Mouse (Mus musculus) stomach, embryonic 16.5 days (tissue): ENCODE data around the gene Gm14399. TPM values are rescaled to one million over a fixed set of nuclear protein-coding genes. Genes with fewer than 3 reads are reported as not detected.
"Not testable (repeated sequence)": the region's sequence is repeated elsewhere in the genome, so short reads cannot be mapped to it uniquely, and the experiment has no call there.

Experiments
- ATAC-seq: fragments of 200-750 bp; cut with Nextera tagmentation; 2 replicates; pipeline ENCODE4 v1.8.0; 2017; ENCODE audit warnings: moderate number of reproducible peaks, moderate TSS enrichment; ENCODE audit not compliant: insufficient read depth, low FRiP score
- H3K27ac ChIP-seq: fragments of 300-500 bp; sonication (generic); 2 replicates; pipeline ENCODE4 v1.5.1; 2014; ENCODE audit warnings: low read length
- H3K27me3 ChIP-seq: fragments of 300-500 bp; sonication (generic); 2 replicates; pipeline ENCODE4 v1.6.1; 2014; ENCODE audit warnings: low read length, control low read depth, mixed read lengths; ENCODE audit not compliant: control insufficient read depth, insufficient read depth
- H3K36me3 ChIP-seq: fragments of 300-500 bp; sonication (generic); 2 replicates; pipeline ENCODE4 v1.6.1; 2014; ENCODE audit warnings: low read length; ENCODE audit not compliant: control insufficient read depth, insufficient read depth
- H3K4me1 ChIP-seq: fragments of 300-500 bp; sonication (generic); 2 replicates; pipeline ENCODE4 v1.6.1; 2014; ENCODE audit warnings: low read length, control low read depth, mixed read lengths; ENCODE audit not compliant: control insufficient read depth, insufficient read depth
- H3K4me2 ChIP-seq: fragments of 300-500 bp; sonication (generic); 2 replicates; pipeline ENCODE4 v1.6.1; 2014; ENCODE audit warnings: low read depth, low read length, mixed read lengths
- H3K4me3 ChIP-seq: fragments of 300-500 bp; sonication (generic); replicated peaks from 2 replicates; pipeline ENCODE4 v1.5.1; 2014; ENCODE audit warnings: mild to moderate bottlenecking, low read length
- H3K9ac ChIP-seq: fragments of 300-500 bp; sonication (generic); 2 replicates; pipeline ENCODE4 v1.6.1; 2014; ENCODE audit warnings: low read length
- H3K9me3 ChIP-seq: fragments of 300-500 bp; sonication (generic); replicated peaks from 2 replicates; pipeline ENCODE4 v1.6.1; 2016; ENCODE audit warnings: low read length, control low read depth; ENCODE audit not compliant: control insufficient read depth
- WGBS: fragments of 180-500 bp; shearing (Covaris S2); extraction: QIAGEN DNeasy Blood & Tissue Kit; methylation state at CpG from one replicate; pipeline ENCODE4 v1.1.7; 2014; 5-methylcytosine and 5-hydroxymethylcytosine counted together
- polyA plus RNA-seq: library from polyadenylated mRNA; unstranded; fragments of >200 nt; fragmentation: Nextera tagmentation; extraction: Ambion mirVana; gene quantifications from 2 replicates; pipeline ENCODE4 v1.2.1, GENCODE M21; 2015

Gene Gm14399
- polyA plus RNA-seq, 1 experiment from 2014 or later = 6.2 TPM

DNA sequence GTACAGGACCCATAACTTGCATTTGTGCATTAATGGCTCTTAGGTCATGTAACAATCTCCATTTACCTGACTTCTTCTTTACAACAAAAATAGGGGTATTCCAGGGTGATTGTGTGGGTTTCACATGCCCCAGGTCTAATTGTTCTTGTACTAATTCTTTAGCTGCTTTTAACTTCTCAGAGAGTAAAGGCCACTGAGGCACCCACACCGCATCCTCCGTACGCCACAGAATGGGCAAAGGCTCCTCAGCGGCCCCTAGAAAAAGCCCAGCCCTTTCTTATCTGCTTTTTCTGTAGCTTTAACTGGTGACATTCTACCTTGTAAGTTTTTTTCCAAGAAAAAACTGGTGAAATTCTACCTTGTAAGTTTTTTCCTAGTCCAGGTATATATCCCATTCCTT is 19.6 kb upstream of the Gm14399 start:
- H3K9ac ChIP-seq, H3K4me1 ChIP-seq, H3K27ac ChIP-seq, H3K27me3 ChIP-seq, ATAC-seq, H3K9me3 ChIP-seq, H3K4me2 ChIP-seq, H3K4me3 ChIP-seq, H3K36me3 ChIP-seq: not testable (repeated sequence)
- 93% methylated on average over 4 of the region's 4 CpGs for WGBS

DNA sequence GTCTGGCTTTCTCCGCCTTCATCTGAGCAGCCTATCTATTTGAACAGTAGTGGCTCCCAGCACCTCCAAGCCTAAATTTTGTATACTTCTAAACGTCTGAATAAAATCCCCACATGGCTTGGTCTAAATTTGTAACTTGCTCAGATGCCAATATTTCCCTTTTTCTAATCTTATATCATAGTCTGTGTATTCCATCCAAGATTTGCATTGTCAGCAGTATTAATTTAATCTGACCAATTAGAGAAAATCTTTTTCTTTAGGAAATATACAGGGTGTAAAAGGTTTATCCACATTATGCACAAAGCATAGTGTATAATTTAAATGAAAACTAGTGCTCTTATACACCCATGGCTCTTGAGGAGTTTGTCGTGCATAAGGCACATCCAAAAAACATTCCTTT is 16.8 kb upstream of the Gm14399 start:
- no peaks in the 10 kb centered on the region for H3K9me3 ChIP-seq
- no peak overlapping the region for H3K4me2 ChIP-seq
- H3K4me1 ChIP-seq = no peaks in the 10 kb centered on the region
- WGBS = 84% methylated on average over 3 of the region's 3 CpGs
- H3K27me3 ChIP-seq = no peaks in the 10 kb centered on the region
- no peaks in the 10 kb centered on the region for H3K36me3 ChIP-seq
- H3K4me3 ChIP-seq = no peak overlapping the region
- H3K9ac ChIP-seq = no peak overlapping the region
- no peak for ATAC-seq
- H3K27ac ChIP-seq = no peak overlapping the region

DNA sequence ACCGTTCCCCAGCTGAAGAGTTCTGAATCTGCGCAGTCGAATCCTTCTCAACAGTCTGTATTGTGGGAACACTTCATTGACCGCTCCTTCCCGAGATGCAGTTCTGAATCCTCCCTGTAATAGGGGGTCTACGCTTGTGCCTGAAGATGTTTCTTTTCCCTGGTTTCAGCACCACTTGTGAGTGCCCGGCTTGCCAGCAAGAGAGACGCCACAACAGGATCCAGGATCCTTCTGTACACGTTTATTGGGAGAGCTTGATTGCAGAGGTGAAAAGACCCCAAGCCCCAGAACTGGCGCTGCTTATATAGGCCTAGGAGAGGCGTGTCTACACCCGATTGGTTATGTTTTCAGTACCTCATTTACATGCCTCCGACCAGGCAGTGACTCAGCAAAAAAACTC is 14.9 kb upstream of the Gm14399 start:
- no peak overlapping the region for H3K27ac ChIP-seq
- no peaks in the 10 kb centered on the region for H3K36me3 ChIP-seq
- 90% methylated on average over 13 of the region's 13 CpGs for WGBS
- H3K9ac ChIP-seq = no peak overlapping the region
- no peak overlapping the region for H3K4me2 ChIP-seq
- H3K4me3 ChIP-seq = no peak overlapping the region
- H3K4me1 ChIP-seq = no peaks in the 10 kb centered on the region
- no peaks in the 10 kb centered on the region for H3K9me3 ChIP-seq
- H3K27me3 ChIP-seq = no peaks in the 10 kb centered on the region
- no peak for ATAC-seq

DNA sequence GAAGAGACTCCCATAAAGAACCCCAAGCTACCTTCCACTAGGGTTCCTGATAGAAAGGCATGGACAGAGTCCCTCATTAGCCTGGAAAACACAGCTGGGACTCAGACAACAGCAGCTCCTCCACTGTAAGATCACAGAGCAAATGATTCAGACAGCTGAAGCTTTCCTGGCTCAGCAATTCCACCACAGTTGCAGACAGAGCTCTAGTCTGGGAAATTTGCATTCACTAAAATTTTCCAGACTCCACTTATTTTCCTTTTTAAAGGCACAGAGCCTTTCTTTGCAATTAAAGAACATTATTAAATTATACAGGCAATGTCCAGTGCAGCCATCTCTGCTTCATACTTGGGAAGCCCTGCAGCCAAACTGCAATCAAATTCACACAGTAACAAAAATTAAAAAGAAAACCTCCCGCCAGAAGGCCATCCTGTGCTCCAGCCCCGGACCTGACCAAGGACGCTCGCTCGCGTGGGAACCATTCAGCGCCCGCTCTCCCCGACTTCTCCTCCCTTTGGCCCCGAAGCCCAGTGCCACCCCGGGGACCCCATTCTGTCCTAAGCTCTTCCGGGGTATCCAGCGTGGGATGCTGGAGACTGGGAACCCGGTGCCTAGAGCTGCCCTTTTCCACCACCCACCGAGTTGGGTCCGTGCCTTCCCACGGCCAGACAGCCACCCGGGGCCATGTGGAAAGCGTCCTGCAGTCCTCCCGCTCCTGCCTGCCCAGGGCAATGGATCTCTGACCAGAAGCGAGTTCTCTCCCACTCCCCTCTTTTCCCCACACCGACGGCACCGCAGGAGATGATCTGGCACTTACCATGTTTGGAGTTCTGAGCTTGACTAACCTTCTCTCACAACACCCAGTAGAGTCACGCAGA is 457 bp downstream of the Gm14399 start:
- H3K4me1 ChIP-seq, ATAC-seq, H3K36me3 ChIP-seq, H3K27ac ChIP-seq, H3K27me3 ChIP-seq, H3K9me3 ChIP-seq: not testable (repeated sequence)
- WGBS = 4% methylated on average over 23 of the region's 25 CpGs
- peak overlapping the region; percentile 27; the same call in 1 of the 2 replicates for H3K4me2 ChIP-seq
- H3K9ac ChIP-seq = peak overlapping the region; percentile 63
- peak overlapping the region; percentile 47 for H3K4me3 ChIP-seq

DNA sequence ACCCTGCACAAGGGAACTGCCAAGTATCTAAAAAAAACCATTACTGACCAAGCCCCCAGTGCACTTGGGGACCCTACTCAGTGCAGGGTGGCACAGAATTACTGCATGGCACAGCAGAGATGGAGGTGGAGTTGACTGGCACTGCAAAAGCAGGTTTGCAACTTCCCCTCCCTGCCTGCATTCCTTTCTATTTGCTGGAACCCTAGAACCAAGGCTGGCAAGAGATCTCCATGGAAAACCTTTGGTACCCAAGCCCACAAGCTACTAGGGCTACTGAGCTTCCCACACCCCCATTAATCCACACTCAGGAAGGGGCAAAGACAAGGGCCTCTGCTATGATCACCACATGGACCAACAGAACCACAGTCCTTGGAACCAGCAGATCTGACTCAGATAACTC is 1.2 kb downstream of the Gm14399 start:
- not testable (repeated sequence) for H3K27me3 ChIP-seq, H3K4me2 ChIP-seq, H3K4me3 ChIP-seq, H3K9me3 ChIP-seq, H3K4me1 ChIP-seq, H3K27ac ChIP-seq, H3K9ac ChIP-seq, ATAC-seq, H3K36me3 ChIP-seq

Other genes starting within 250 kb of the Gm14399 start
- not detected in 2 replicates for gene Gm14444, start 131.8 kb downstream of the Gm14399 start, polyA plus RNA-seq
- gene Gm14393, start 74.2 kb downstream of the Gm14399 start, polyA plus RNA-seq = 0.85 and 1.1 TPM in 2 replicates
- 0.67 and 0.70 TPM in 2 replicates for gene Gm14443, start 33.9 kb upstream of the Gm14399 start, polyA plus RNA-seq
- gene Gm14391, start 64.9 kb upstream of the Gm14399 start, polyA plus RNA-seq = 5.0 and 6.5 TPM in 2 replicates
- 2.1 and 6.5 TPM in 2 replicates for gene Gm14440, start 133.1 kb upstream of the Gm14399 start, polyA plus RNA-seq
- 18.3 and 19.8 TPM in 2 replicates for gene Gm4631, start 196.2 kb upstream of the Gm14399 start, polyA plus RNA-seq
- gene Zfp968, start 230.4 kb upstream of the Gm14399 start, polyA plus RNA-seq = 8.1 and 8.6 TPM in 2 replicates